Mouse (Mus musculus) forebrain, embryonic 10.5 days (tissue): ENCODE data around the gene Cdk8. TPM values are rescaled to one million over a fixed set of nuclear protein-coding genes. Genes with fewer than 3 reads are reported as not detected.
"Not testable (repeated sequence)": the region's sequence is repeated elsewhere in the genome, so short reads cannot be mapped to it uniquely, and the experiment has no call there.

Experiments used
- DNase-seq: peaks from one replicate; pipeline ENCODE4 v3.0.0-alpha.2; 2017; ENCODE audit warnings: low spot score; ENCODE audit errors: extremely low spot score
- H3K27ac ChIP-seq: fragments of 300-500 bp; sonication (generic); 2 replicates; pipeline ENCODE4 v1.5.1; 2016; ENCODE audit warnings: mild to moderate bottlenecking
- H3K27me3 ChIP-seq: fragments of 300-500 bp; sonication (generic); 2 replicates; pipeline ENCODE4 v1.6.1; 2016; ENCODE audit warnings: mild to moderate bottlenecking; ENCODE audit not compliant: poor library complexity, severe bottlenecking
- H3K36me3 ChIP-seq: fragments of 300-500 bp; sonication (generic); replicated peaks from 2 replicates; pipeline ENCODE4 v1.6.1; 2016; ENCODE audit warnings: mild to moderate bottlenecking, moderate library complexity
- H3K4me1 ChIP-seq: fragments of 300-500 bp; sonication (generic); 2 replicates; pipeline ENCODE4 v1.6.1; 2016
- H3K4me3 ChIP-seq: fragments of 300-500 bp; sonication (generic); 2 replicates; pipeline ENCODE4 v1.5.1; 2016; ENCODE audit warnings: mild to moderate bottlenecking, moderate library complexity
- H3K9me3 ChIP-seq: fragments of 300-500 bp; sonication (generic); 2 replicates; pipeline ENCODE4 v1.6.1; 2016; ENCODE audit warnings: mild to moderate bottlenecking, moderate library complexity
- WGBS: fragments of 180-500 bp; shearing (Covaris S2); methylation state at CpG from one replicate; pipeline ENCODE4 v1.1.7; 2016; 5-methylcytosine and 5-hydroxymethylcytosine counted together
- polyA plus RNA-seq: library from polyadenylated mRNA; unstranded; fragments of >200 nt; fragmentation: Nextera tagmentation; extraction: Ambion mirVana; gene quantifications from 2 replicates; pipeline ENCODE4 v1.2.1, GENCODE M21; 2016

Gene Cdk8
- polyA plus RNA-seq = 21.8 and 22.6 TPM in 2 replicates

DNA sequence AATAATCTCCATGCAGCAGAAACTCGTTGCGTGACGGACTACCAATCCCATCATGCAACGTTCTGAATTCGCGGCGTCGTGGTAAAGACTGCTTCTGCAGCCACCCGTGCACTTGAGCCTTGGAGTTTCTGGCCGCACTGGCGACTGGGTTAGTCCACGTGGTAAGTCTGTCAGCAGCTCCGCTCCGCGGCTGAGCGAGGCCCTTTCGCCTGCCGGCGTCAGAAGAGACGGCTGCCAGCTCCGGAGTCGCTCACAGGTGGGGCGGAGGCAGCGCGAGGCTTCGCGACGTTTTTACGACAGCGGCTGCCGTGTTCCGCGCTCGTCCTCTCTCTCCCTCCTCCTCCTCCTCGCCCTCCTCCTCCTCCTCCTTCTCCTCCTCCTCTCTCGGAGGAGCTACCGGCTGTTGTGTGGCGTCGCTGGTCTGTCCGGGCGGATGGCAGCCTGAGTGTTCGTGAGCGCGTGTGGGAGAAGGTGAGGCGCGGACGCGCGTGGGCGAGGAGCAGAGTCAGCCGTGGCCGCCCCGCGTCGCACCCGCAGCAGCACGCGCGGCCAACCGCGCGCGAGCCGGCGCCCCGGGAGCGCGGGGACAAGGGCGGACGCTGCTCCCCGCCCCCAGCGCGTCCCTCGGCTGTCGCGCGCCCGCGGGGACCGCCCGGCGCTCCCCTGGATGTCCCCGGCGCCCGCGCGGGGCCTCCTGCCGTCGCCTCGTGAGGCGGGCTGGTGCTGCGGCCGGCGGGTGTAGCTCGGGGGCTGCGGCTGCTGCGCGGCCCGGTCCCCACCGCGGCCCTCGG, at the start of gene Cdk8:
Cdk8 (plus strand) TSS at position 367 of the 791 bp plus-strand sequence.
- H3K36me3 ChIP-seq = no peaks in the 10 kb centered on the region
- peak; percentile 90 for DNase-seq
- under 1% methylated on average over 83 of the region's 102 CpGs for WGBS
- peak within 1 kb of the TSS; percentile 90 for H3K4me3 ChIP-seq
- no peaks in the 10 kb centered on the region for H3K27me3 ChIP-seq
- peak within 1 kb of the TSS; percentile 95 for H3K27ac ChIP-seq
- peaks cover 22% of the 10 kb centered on the region for H3K4me1 ChIP-seq
- H3K9me3 ChIP-seq = no peaks in the 10 kb centered on the region

- not testable (repeated sequence) for H3K27ac ChIP-seq, H3K4me1 ChIP-seq, H3K36me3 ChIP-seq, H3K4me3 ChIP-seq, DNase-seq, H3K27me3 ChIP-seq
- H3K9me3 ChIP-seq = peaks cover 42% of the 10 kb centered on the region; the same call in 1 of the 2 replicates
- 80% methylated on average over 4 of the region's 4 CpGs for WGBS
These were observed 45.8 kb upstream of the Cdk8 start, which contains the start of gene 1700001J03Rik for GRCm38 (mm10) chr5:146185204-146185603. Gene 1700001J03Rik (minus strand): TSS chr5:146185304.

- H3K4me1 ChIP-seq, H3K27me3 ChIP-seq, H3K36me3 ChIP-seq, H3K4me3 ChIP-seq, DNase-seq, H3K27ac ChIP-seq: not testable (repeated sequence)
- peaks cover 29% of the 10 kb centered on the region; the same call in 1 of the 2 replicates for H3K9me3 ChIP-seq
- 42% methylated on average over 5 of the region's 5 CpGs for WGBS
These were observed 43.6 kb upstream of the Cdk8 start for GRCm38 (mm10) chr5:146187441-146187840.

DNA sequence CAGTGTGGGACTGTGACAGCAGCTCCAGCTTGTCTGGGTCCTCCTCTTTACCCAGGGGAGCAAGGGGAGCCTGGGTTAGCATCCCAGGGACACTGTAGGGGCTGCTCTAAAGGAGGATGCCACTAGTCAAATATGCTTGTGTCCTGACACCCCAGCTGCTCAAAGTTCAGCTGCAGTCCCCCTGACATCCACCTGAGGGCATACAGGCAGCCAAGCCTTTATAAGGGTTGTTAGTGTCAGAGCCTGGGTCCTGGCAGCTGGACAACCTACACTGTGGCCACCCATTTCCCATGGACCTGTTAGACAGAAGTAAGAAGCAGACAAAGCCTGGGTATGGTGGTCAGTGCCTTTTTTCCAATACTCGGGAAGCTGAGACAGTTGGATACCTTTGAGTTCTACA, 42.9 kb upstream of the Cdk8 start:
- peaks cover 22% of the 10 kb centered on the region; the same call in 1 of the 2 replicates for H3K9me3 ChIP-seq
- 83% methylated on average over 1 of the region's 1 CpGs for WGBS

GRCm38 (mm10) chr5:146188712-146189111, 42.3 kb upstream of the Cdk8 start:
- WGBS = 90% methylated on average over 7 of the region's 7 CpGs
- H3K27ac ChIP-seq = no peak overlapping the region
- H3K27me3 ChIP-seq = no peaks in the 10 kb centered on the region
- H3K9me3 ChIP-seq = peaks cover 16% of the 10 kb centered on the region; the same call in 1 of the 2 replicates
- H3K4me1 ChIP-seq = no peaks in the 10 kb centered on the region
- no peak overlapping the region for H3K4me3 ChIP-seq
- no peak for DNase-seq
- no peaks in the 10 kb centered on the region for H3K36me3 ChIP-seq

More for the DNA sequence above, 42.9 kb upstream of the Cdk8 start:
- Histone ChIP-seq H3K27ac (no peak overlapping the region), H3K4me1 (no peaks in the 10 kb centered on the region), H3K36me3 (no peaks in the 10 kb centered on the region), H3K4me3 (no peak overlapping the region), H3K27me3 (no peaks in the 10 kb centered on the region)
- DNase-seq = no peak

GRCm38 (mm10) chr5:146190093-146190492, 40.9 kb upstream of the Cdk8 start:
- no peak for DNase-seq
- Histone ChIP-seq H3K4me3 (no peak overlapping the region), H3K9me3 (peaks cover 6% of the 10 kb centered on the region; the same call in 1 of the 2 replicates), H3K4me1 (no peaks in the 10 kb centered on the region), H3K27ac (no peak overlapping the region), H3K36me3 (no peaks in the 10 kb centered on the region), H3K27me3 (no peaks in the 10 kb centered on the region)
- 72% methylated on average over 4 of the region's 4 CpGs for WGBS

DNA sequence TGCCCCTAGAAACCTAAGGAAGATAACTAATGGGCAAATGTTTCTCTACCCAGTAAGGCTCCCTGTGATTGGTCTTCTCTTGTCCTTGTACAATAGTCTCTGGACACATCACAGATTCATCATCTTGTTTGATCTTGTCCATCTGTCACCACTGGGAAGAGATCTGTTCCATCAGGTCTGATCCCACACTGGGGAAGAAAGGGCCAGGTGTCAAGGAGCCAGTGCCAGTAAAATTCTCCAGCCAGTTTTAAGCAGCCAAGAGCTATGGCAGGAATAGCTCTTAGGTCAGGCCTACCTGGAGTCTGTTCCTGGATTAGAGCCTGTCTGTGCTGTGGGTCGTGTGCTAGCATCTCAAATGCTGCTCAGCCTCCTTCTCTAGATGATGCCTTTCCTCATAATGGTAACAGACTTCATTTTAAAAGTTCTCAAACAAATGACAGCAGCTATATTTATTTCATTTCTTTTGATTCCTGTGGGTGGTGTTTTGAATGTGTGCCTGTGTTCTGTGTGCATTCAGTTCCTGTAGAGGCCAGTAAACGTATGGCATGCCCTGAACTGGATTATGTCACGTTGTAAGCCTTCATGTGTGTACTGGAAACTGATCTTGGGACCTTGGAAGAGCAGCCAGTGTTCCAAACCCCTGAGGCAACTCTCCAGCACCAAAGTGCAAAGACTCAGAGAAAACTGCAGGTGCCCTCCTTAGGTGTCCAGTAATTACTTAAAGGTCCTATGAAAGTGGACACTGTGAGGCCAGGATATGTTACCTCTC, 40.3 kb upstream of the Cdk8 start:
- H3K36me3 ChIP-seq = no peaks in the 10 kb centered on the region
- no peak for DNase-seq
- H3K9me3 ChIP-seq = peaks cover under 1% of the 10 kb centered on the region; the same call in 1 of the 2 replicates
- H3K4me3 ChIP-seq = no peak overlapping the region
- H3K27me3 ChIP-seq = no peaks in the 10 kb centered on the region
- H3K27ac ChIP-seq = no peak overlapping the region
- H3K4me1 ChIP-seq = no peaks in the 10 kb centered on the region
- 60% methylated on average over 3 of the region's 3 CpGs for WGBS

- 91% methylated on average over 8 of the region's 8 CpGs for WGBS
These were observed 37.7 kb upstream of the Cdk8 start for GRCm38 (mm10) chr5:146193360-146193759.

GRCm38 (mm10) chr5:146199073-146199472, 32.0 kb upstream of the Cdk8 start:
- no peaks in the 10 kb centered on the region for H3K4me1 ChIP-seq
- H3K27ac ChIP-seq = no peak overlapping the region
- H3K4me3 ChIP-seq = no peak overlapping the region
- peaks cover 4% of the 10 kb centered on the region; the same call in 1 of the 2 replicates for H3K9me3 ChIP-seq
- peaks cover 29% of the 10 kb centered on the region for H3K36me3 ChIP-seq
- DNase-seq = no peak
- no peaks in the 10 kb centered on the region for H3K27me3 ChIP-seq

More at GRCm38 (mm10) chr5:146193360-146193759, 37.7 kb upstream of the Cdk8 start:
- H3K27ac ChIP-seq = no peak overlapping the region
- no peak overlapping the region for H3K4me3 ChIP-seq
- no peaks in the 10 kb centered on the region for H3K27me3 ChIP-seq
- H3K36me3 ChIP-seq = no peaks in the 10 kb centered on the region
- no peaks in the 10 kb centered on the region for H3K9me3 ChIP-seq
- no peaks in the 10 kb centered on the region for H3K4me1 ChIP-seq
- no peak for DNase-seq

GRCm38 (mm10) chr5:146199540-146199939, 31.5 kb upstream of the Cdk8 start:
- peaks cover 34% of the 10 kb centered on the region for H3K36me3 ChIP-seq
- DNase-seq = no peak
- H3K27me3 ChIP-seq = no peaks in the 10 kb centered on the region
- WGBS = 82% methylated on average over 2 of the region's 2 CpGs
- H3K27ac ChIP-seq = no peak overlapping the region
- H3K9me3 ChIP-seq = peaks cover 4% of the 10 kb centered on the region; the same call in 1 of the 2 replicates
- no peaks in the 10 kb centered on the region for H3K4me1 ChIP-seq
- no peak overlapping the region for H3K4me3 ChIP-seq

GRCm38 (mm10) chr5:146200580-146200979, 30.4 kb upstream of the Cdk8 start:
- no peak overlapping the region for H3K4me3 ChIP-seq
- H3K27ac ChIP-seq = no peak overlapping the region
- no peaks in the 10 kb centered on the region for H3K27me3 ChIP-seq
- DNase-seq = no peak
- peaks cover 44% of the 10 kb centered on the region for H3K36me3 ChIP-seq
- no peaks in the 10 kb centered on the region for H3K4me1 ChIP-seq
- peaks cover 4% of the 10 kb centered on the region; the same call in 1 of the 2 replicates for H3K9me3 ChIP-seq
- 95% methylated on average over 6 of the region's 6 CpGs for WGBS

GRCm38 (mm10) chr5:146203921-146204320, 27.1 kb upstream of the Cdk8 start:
- Histone ChIP-seq H3K27me3 (no peaks in the 10 kb centered on the region), H3K9me3 (peaks cover 4% of the 10 kb centered on the region; the same call in 1 of the 2 replicates), H3K27ac (no peak overlapping the region), H3K36me3 (peaks cover 77% of the 10 kb centered on the region), H3K4me3 (no peak overlapping the region), H3K4me1 (no peaks in the 10 kb centered on the region)
- DNase-seq = no peak
- WGBS = 87% methylated on average over 2 of the region's 2 CpGs
